Comparison of ENCODE assay signal across 8 mouse cellular contexts in the genomic region with DNA sequence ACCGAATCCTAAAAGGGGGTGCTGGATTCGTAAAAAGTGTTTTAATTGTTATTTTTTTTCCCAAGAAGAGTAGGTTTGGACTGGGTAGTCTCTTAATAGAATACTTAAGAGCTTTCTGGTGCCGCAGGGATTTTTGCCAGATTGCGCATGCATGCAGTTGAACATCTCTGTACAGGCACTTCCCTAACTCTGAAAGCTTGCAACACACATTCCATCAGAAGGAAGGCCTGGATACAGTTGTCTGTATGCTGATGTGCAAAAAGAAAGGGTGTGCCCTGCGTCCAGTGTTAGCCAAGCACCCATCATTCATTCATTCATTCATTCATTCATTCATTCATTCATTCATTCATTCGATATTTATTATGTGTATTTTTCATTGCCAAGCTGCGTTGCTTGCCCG. TPM values are rescaled to one million over a fixed set of nuclear protein-coding genes. Genes with fewer than 3 reads are reported as not detected.
DNase-seq lines count a peak whose midpoint lies in the region; ATAC-seq and TF ChIP-seq lines count a peak whose summit lies in the region.

No protein-coding gene starts in this region.

- no peaks in the 10 kb centered on the region for H3K36me3 ChIP-seq in heart, embryonic 11.5 days (ENCODE audit: control insufficient read depth, insufficient read depth, low read length)
- peaks cover 8% of the 10 kb centered on the region for H3K36me3 ChIP-seq in ES-Bruce4 (ENCODE audit: control insufficient read depth, insufficient read depth, low read length, poor library complexity, severe bottlenecking)
- H3K36me3 ChIP-seq in forebrain, embryonic 10.5 days (replicated peaks) = peaks cover 15% of the 10 kb centered on the region
- no peaks in the 10 kb centered on the region for H3K36me3 ChIP-seq in limb, embryonic 14.5 days (ENCODE audit: control insufficient read depth, insufficient read depth, low read length)
- H3K36me3 ChIP-seq in midbrain, postnatal 0 days (ENCODE audit: insufficient read depth, low read length) = no peaks in the 10 kb centered on the region

- peaks cover 13% of the 10 kb centered on the region for H3K4me1 ChIP-seq in heart, embryonic 11.5 days (ENCODE audit: control insufficient read depth, insufficient read depth, low read length)
- H3K4me1 ChIP-seq in ES-Bruce4 (ENCODE audit: control insufficient read depth, insufficient read depth, low read length) = peaks cover 2% of the 10 kb centered on the region
- H3K4me1 ChIP-seq in forebrain, embryonic 10.5 days = peaks cover 35% of the 10 kb centered on the region
- H3K4me1 ChIP-seq in limb, embryonic 14.5 days (ENCODE audit: control insufficient read depth, insufficient read depth, low read length) = peaks cover 13% of the 10 kb centered on the region
- H3K4me1 ChIP-seq in midbrain, postnatal 0 days (ENCODE audit: insufficient read depth, low read length) = peaks cover 13% of the 10 kb centered on the region

- no peaks in the 10 kb centered on the region for H3K9me3 ChIP-seq in heart, embryonic 11.5 days (replicated peaks; ENCODE audit: control insufficient read depth, low read length)
- H3K9me3 ChIP-seq in ES-Bruce4 (replicated peaks; ENCODE audit: control insufficient read depth, insufficient read depth, low read length, poor library complexity, severe bottlenecking) = no peaks in the 10 kb centered on the region
- no peaks in the 10 kb centered on the region for H3K9me3 ChIP-seq in forebrain, embryonic 10.5 days
- no peaks in the 10 kb centered on the region for H3K9me3 ChIP-seq in limb, embryonic 14.5 days (ENCODE audit: control insufficient read depth, low read length)
- H3K9me3 ChIP-seq in midbrain, postnatal 0 days (ENCODE audit: low read length) = no peaks in the 10 kb centered on the region

- peak overlapping the region; percentile 82 for H3K4me2 ChIP-seq in heart, embryonic 11.5 days
- peak overlapping the region; percentile 71 for H3K4me2 ChIP-seq in limb, embryonic 14.5 days (replicated peaks; ENCODE audit: low read depth, low read length, severe bottlenecking)
- H3K4me2 ChIP-seq in midbrain, postnatal 0 days (ENCODE audit: low read depth, low read length, poor library complexity, severe bottlenecking) = peak overlapping the region; percentile 65

- no peak for ATAC-seq in heart, embryonic 11.5 days (replicated peaks; ENCODE audit: insufficient number of reproducible peaks, low FRiP score, low TSS enrichment)
- ATAC-seq in limb, embryonic 14.5 days (ENCODE audit: low FRiP score, low read depth) = peak; percentile 44
- ATAC-seq in midbrain, postnatal 0 days (ENCODE audit: low FRiP score) = peak; percentile 65

- no peak for TF ChIP-seq POLR2A in ES-Bruce4 (IDR thresholded peaks at IDR 0.05; ENCODE audit: insufficient read depth, low read length)
- no peak for TF ChIP-seq POLR2A in limb, embryonic 14.5 days (IDR thresholded peaks at IDR 0.05; ENCODE audit: borderline replicate concordance, extremely low read depth, insufficient read depth, insufficient read length)

- no peaks in the 10 kb centered on the region for H3K27me3 ChIP-seq in heart, embryonic 11.5 days (ENCODE audit: control insufficient read depth, insufficient read depth, low read length)
- no peaks in the 10 kb centered on the region for H3K27me3 ChIP-seq in ES-Bruce4 (ENCODE audit: control insufficient read depth, insufficient read depth, low read length, poor library complexity, severe bottlenecking)
- H3K27me3 ChIP-seq in forebrain, embryonic 10.5 days (ENCODE audit: poor library complexity, severe bottlenecking) = no peaks in the 10 kb centered on the region
- H3K27me3 ChIP-seq in limb, embryonic 14.5 days (ENCODE audit: control insufficient read depth, insufficient read depth, low read length) = no peaks in the 10 kb centered on the region
- no peaks in the 10 kb centered on the region for H3K27me3 ChIP-seq in midbrain, postnatal 0 days (ENCODE audit: insufficient read depth, low read length)

- peak overlapping the region; percentile 91 for H3K4me3 ChIP-seq in heart, embryonic 11.5 days (ENCODE audit: low read depth, low read length)
- peak overlapping the region; percentile 63 for H3K4me3 ChIP-seq in ES-Bruce4 (ENCODE audit: low read depth, low read length)
- H3K4me3 ChIP-seq in forebrain, embryonic 10.5 days = peak overlapping the region; percentile 74
- H3K4me3 ChIP-seq in limb, embryonic 14.5 days (replicated peaks; ENCODE audit: low read length) = peak overlapping the region; percentile 99
- peak overlapping the region; percentile 73 for H3K4me3 ChIP-seq in midbrain, postnatal 0 days (ENCODE audit: low read depth, low read length)

- WGBS in heart, embryonic 11.5 days (ENCODE audit: insufficient replicate concordance) = 47% methylated on average over 8 of the region's 8 CpGs
- WGBS in forebrain, embryonic 10.5 days = 58% methylated on average over 8 of the region's 8 CpGs
- 44% methylated on average over 8 of the region's 8 CpGs for WGBS in limb, embryonic 14.5 days
- 38% methylated on average over 8 of the region's 8 CpGs for WGBS in midbrain, postnatal 0 days

- no peak for DNase-seq in heart, adult 8-10 months (ENCODE audit: low spot score)
- DNase-seq in forebrain, embryonic 10.5 days (ENCODE audit: extremely low spot score, low spot score) = no peak
- DNase-seq in limb, embryonic 14.5 days (ENCODE audit: low spot score) = no peak
- DNase-seq in midbrain, postnatal 0 days (ENCODE audit: low spot score) = peak; percentile 15
- DNase-seq in gastrocnemius, postnatal 4 days (ENCODE audit: low spot score in 2 of 2) = no peak
- DNase-seq in embryo, embryonic 9.5 days (ENCODE audit: extremely low spot score) = no peak

- TF ChIP-seq EP300 in ES-Bruce4 (IDR thresholded peaks at IDR 0.05; ENCODE audit: insufficient read depth, low read depth, low read length) = no peak

- peak overlapping the region; percentile 95; the same call in 1 of the 2 replicates for H3K27ac ChIP-seq in heart, embryonic 11.5 days (ENCODE audit: low read depth, low read length)
- no peak overlapping the region for H3K27ac ChIP-seq in ES-Bruce4 (ENCODE audit: insufficient read depth, low read length)
- H3K27ac ChIP-seq in forebrain, embryonic 10.5 days = peak overlapping the region; percentile 98
- H3K27ac ChIP-seq in limb, embryonic 14.5 days (replicated peaks; ENCODE audit: low read depth, low read length) = peak overlapping the region; percentile 93
- peak overlapping the region; percentile 90 for H3K27ac ChIP-seq in midbrain, postnatal 0 days (ENCODE audit: low read depth, low read length)

- H3K9ac ChIP-seq in heart, embryonic 11.5 days (ENCODE audit: low read depth, low read length) = peak overlapping the region; percentile 94
- H3K9ac ChIP-seq in ES-Bruce4 (ENCODE audit: low read depth, poor library complexity, severe bottlenecking) = no peak overlapping the region
- peak overlapping the region; percentile 93 for H3K9ac ChIP-seq in limb, embryonic 14.5 days (ENCODE audit: low read depth, low read length, severe bottlenecking)
- H3K9ac ChIP-seq in midbrain, postnatal 0 days (replicated peaks; ENCODE audit: low read length, poor library complexity, severe bottlenecking) = peak overlapping the region; percentile 89

- TF ChIP-seq CTCF in ES-Bruce4 (IDR thresholded peaks at IDR 0.05; ENCODE audit: low read depth, low read length) = no peak
- no peak for TF ChIP-seq CTCF in midbrain, postnatal 0 days (IDR thresholded peaks at IDR 0.05)

RNA-seq across cellular contexts. Expression of a gene that starts 0.4 kb away (rescaled TPM):
- 78.7 and 95.7 TPM in 2 replicates for polyA plus RNA-seq in heart, embryonic 11.5 days (2014; fragmentation: Nextera tagmentation; extraction: Ambion mirVana)
- 10 to 100 TPM; 68.9 to 76.7 (median 74.4) TPM for total RNA-seq in heart, adult 8-10 months (2022)
- 182 and 183 TPM in 2 replicates for polyA plus RNA-seq in ES-Bruce4 (2011; ENCODE audit: insufficient read depth, insufficient read length, low read depth, missing spikeins)
- polyA plus RNA-seq in forebrain, embryonic 10.5 days (2016; fragmentation: Nextera tagmentation; extraction: Ambion mirVana) = 156 and 161 TPM in 2 replicates
- 70.3 and 73.1 TPM in 2 replicates for polyA plus RNA-seq in limb, embryonic 14.5 days (2012; rRNA removed)
- polyA plus RNA-seq in limb, embryonic 14.5 days (2014; fragmentation: Nextera tagmentation; extraction: Ambion mirVana) = 51.5 and 52.2 TPM in 2 replicates
- 82.5 and 85.4 TPM in 2 replicates for total RNA-seq in midbrain, postnatal 0 days (2014; rRNA removed)
- polyA plus RNA-seq in midbrain, postnatal 0 days (2015; fragmentation: Nextera tagmentation; extraction: Ambion mirVana) = 62.9 and 69.5 TPM in 2 replicates
- total RNA-seq in gastrocnemius, postnatal 4 days (2021) = 10 to 100 TPM; 70.6 to 88.9 TPM

RNA-seq across cellular contexts. Expression of a gene that starts 35.1 kb away (rescaled TPM):
- polyA plus RNA-seq in heart, embryonic 11.5 days (2014; fragmentation: Nextera tagmentation; extraction: Ambion mirVana) = 331 and 358 TPM in 2 replicates
- total RNA-seq in heart, adult 8-10 months (2022) = 1,000 to 10,000 TPM in 1 of 4 experiments, 100 to 1,000 TPM in 3; 876 to 1,074 (median 969) TPM
- 86.9 and 90.1 TPM in 2 replicates for polyA plus RNA-seq in ES-Bruce4 (2011; ENCODE audit: insufficient read depth, insufficient read length, low read depth, missing spikeins)
- 201 and 203 TPM in 2 replicates for polyA plus RNA-seq in forebrain, embryonic 10.5 days (2016; fragmentation: Nextera tagmentation; extraction: Ambion mirVana)
- polyA plus RNA-seq in limb, embryonic 14.5 days (2012; rRNA removed) = 155 and 170 TPM in 2 replicates
- polyA plus RNA-seq in limb, embryonic 14.5 days (2014; fragmentation: Nextera tagmentation; extraction: Ambion mirVana) = 207 and 219 TPM in 2 replicates
- 158 and 196 TPM in 2 replicates for total RNA-seq in midbrain, postnatal 0 days (2014; rRNA removed)
- polyA plus RNA-seq in midbrain, postnatal 0 days (2015; fragmentation: Nextera tagmentation; extraction: Ambion mirVana) = 251 and 258 TPM in 2 replicates
- 100 to 1,000 TPM; 329 to 331 TPM for total RNA-seq in gastrocnemius, postnatal 4 days (2021)

RNA-seq across cellular contexts. Expression of a gene that starts 35.2 kb away (rescaled TPM):
- 26.2 and 31.5 TPM in 2 replicates for polyA plus RNA-seq in heart, embryonic 11.5 days (2014; fragmentation: Nextera tagmentation; extraction: Ambion mirVana)
- total RNA-seq in heart, adult 8-10 months (2022) = 10 to 100 TPM; 21.7 to 28.3 (median 24.5) TPM
- polyA plus RNA-seq in ES-Bruce4 (2011; ENCODE audit: insufficient read depth, insufficient read length, low read depth, missing spikeins) = 20.7 and 24.0 TPM in 2 replicates
- 59.1 and 61.4 TPM in 2 replicates for polyA plus RNA-seq in forebrain, embryonic 10.5 days (2016; fragmentation: Nextera tagmentation; extraction: Ambion mirVana)
- polyA plus RNA-seq in limb, embryonic 14.5 days (2012; rRNA removed) = 25.5 and 26.8 TPM in 2 replicates
- 30.5 and 33.8 TPM in 2 replicates for polyA plus RNA-seq in limb, embryonic 14.5 days (2014; fragmentation: Nextera tagmentation; extraction: Ambion mirVana)
- total RNA-seq in midbrain, postnatal 0 days (2014; rRNA removed) = 47.7 and 50.5 TPM in 2 replicates
- polyA plus RNA-seq in midbrain, postnatal 0 days (2015; fragmentation: Nextera tagmentation; extraction: Ambion mirVana) = 60.0 and 60.4 TPM in 2 replicates
- 10 to 100 TPM; 19.6 to 23.5 TPM for total RNA-seq in gastrocnemius, postnatal 4 days (2021)

RNA-seq across cellular contexts. Expression of a gene that starts 54.1 kb away (rescaled TPM):
- polyA plus RNA-seq in heart, embryonic 11.5 days (2014; fragmentation: Nextera tagmentation; extraction: Ambion mirVana) = 15.7 and 16.2 TPM in 2 replicates
- 1 to 10 TPM; 2.6 to 4.9 (median 3.5) TPM for total RNA-seq in heart, adult 8-10 months (2022)
- polyA plus RNA-seq in ES-Bruce4 (2011; ENCODE audit: insufficient read depth, insufficient read length, low read depth, missing spikeins) = 0.94 and 2.1 TPM in 2 replicates
- 3.1 and 3.4 TPM in 2 replicates for polyA plus RNA-seq in forebrain, embryonic 10.5 days (2016; fragmentation: Nextera tagmentation; extraction: Ambion mirVana)
- polyA plus RNA-seq in limb, embryonic 14.5 days (2012; rRNA removed) = 28.6 and 38.1 TPM in 2 replicates
- polyA plus RNA-seq in limb, embryonic 14.5 days (2014; fragmentation: Nextera tagmentation; extraction: Ambion mirVana) = 32.0 and 35.0 TPM in 2 replicates
- total RNA-seq in midbrain, postnatal 0 days (2014; rRNA removed) = 488 and 629 TPM in 2 replicates
- polyA plus RNA-seq in midbrain, postnatal 0 days (2015; fragmentation: Nextera tagmentation; extraction: Ambion mirVana) = 245 and 271 TPM in 2 replicates
- total RNA-seq in gastrocnemius, postnatal 4 days (2021) = 10 to 100 TPM in 1 of 2 experiments, 1 to 10 TPM in 1; 7.5 to 10.1 TPM
